Mouse (Mus musculus) lung, adult 18-20 months (tissue): Measurements from ENCODE around the gene Napepld.
"Not testable (repeated sequence)": the region's sequence is repeated elsewhere in the genome, so short reads cannot be mapped to it uniquely, and the experiment has no call there.

Experiments
- DNase-seq, 2 experiments: peaks; one replicate each; pipeline ENCODE4 v3.0.0; 2022; ENCODE audit warnings: mixed read lengths in 2 of 2

Napepld gene

GRCm38 (mm10) chr5:21701351-21702008 is at the start of gene Napepld:
TSS of gene Napepld (minus strand) at chr5:21701396.
- DNase-seq = peak; percentile 99

GRCm38 (mm10) chr5:21745966-21746365 is 44.8 kb upstream of the Napepld start:
- no peak for DNase-seq

- DNase-seq = no peak
These were observed 43.5 kb upstream of the Napepld start for GRCm38 (mm10) chr5:21744651-21745050.

- DNase-seq = no peak
These were observed 42.4 kb upstream of the Napepld start for GRCm38 (mm10) chr5:21743606-21744005.

GRCm38 (mm10) chr5:21739881-21740280 is 38.7 kb upstream of the Napepld start:
- DNase-seq = no peak

- no peak for DNase-seq
These were observed 37.9 kb upstream of the Napepld start for GRCm38 (mm10) chr5:21739120-21739519.

GRCm38 (mm10) chr5:21737620-21738019 is 36.4 kb upstream of the Napepld start:
- no peak for DNase-seq

- DNase-seq = peak; percentile 83 to 88
These were observed 35.9 kb upstream of the Napepld start, which contains the start of gene Pmpcb for GRCm38 (mm10) chr5:21736956-21737585. TSS of gene Pmpcb (plus strand) at chr5:21737141.

- DNase-seq = no peak
These were observed 34.9 kb upstream of the Napepld start for GRCm38 (mm10) chr5:21736046-21736445.

GRCm38 (mm10) chr5:21735584-21735983 is 34.4 kb upstream of the Napepld start:
- DNase-seq = peak; percentile 64 to 72

- DNase-seq = no peak
These were observed 33.9 kb upstream of the Napepld start for GRCm38 (mm10) chr5:21735100-21735499.

GRCm38 (mm10) chr5:21732930-21733329 is 31.7 kb upstream of the Napepld start:
- DNase-seq = peak in 1 of 2 experiments; percentile 13

- no peak for DNase-seq
These were observed 31.1 kb upstream of the Napepld start for GRCm38 (mm10) chr5:21732177-21732911.

GRCm38 (mm10) chr5:21729107-21729506 is 27.9 kb upstream of the Napepld start:
- DNase-seq = no peak

- no peak for DNase-seq
These were observed 23.7 kb upstream of the Napepld start for GRCm38 (mm10) chr5:21724872-21725271.

- DNase-seq = no peak
These were observed 23.2 kb upstream of the Napepld start for GRCm38 (mm10) chr5:21724427-21724826.

GRCm38 (mm10) chr5:21719209-21719608 is 18.0 kb upstream of the Napepld start:
- no peak for DNase-seq

- no peak for DNase-seq
These were observed 17.4 kb upstream of the Napepld start for GRCm38 (mm10) chr5:21718546-21718945.

GRCm38 (mm10) chr5:21717165-21717715 is 16.0 kb upstream of the Napepld start:
- no peak for DNase-seq

GRCm38 (mm10) chr5:21714447-21714846 is 13.3 kb upstream of the Napepld start:
- no peak for DNase-seq

- DNase-seq = no peak
These were observed 11.0 kb upstream of the Napepld start for GRCm38 (mm10) chr5:21712127-21712715.

GRCm38 (mm10) chr5:21708011-21708410 is 6.8 kb upstream of the Napepld start:
- DNase-seq = not testable (repeated sequence)

- DNase-seq = no peak
These were observed 5.3 kb upstream of the Napepld start for GRCm38 (mm10) chr5:21706546-21706945.
